Mouse (Mus musculus) brain, embryonic 14.5 days (tissue): ENCODE data around the gene Oat. TPM values are rescaled to one million over a fixed set of nuclear protein-coding genes. Genes with fewer than 3 reads are reported as not detected.
A peak's percentile ranks its signal among the peaks of the same experiment; 100 is the strongest.

Source experiments
- DNase-seq: peaks from one replicate; pipeline ENCODE4 v3.0.0-alpha.2; 2011; ENCODE audit warnings: low read depth
- CTCF ChIP-seq: fragments of 200-500 bp; IDR thresholded peaks from 2 replicates; pipeline ENCODE4 v1.5.1; 2012; ENCODE audit warnings: inconsistent platforms, mild to moderate bottlenecking, moderate library complexity, borderline replicate concordance; ENCODE audit not compliant: insufficient read depth, insufficient read length; ENCODE audit errors: extremely low read depth
- POLR2A ChIP-seq: fragments of 200-500 bp; IDR thresholded peaks from 2 replicates; pipeline ENCODE4 v1.6.1; 2012; ENCODE audit warnings: mild to moderate bottlenecking, inconsistent platforms, borderline replicate concordance; ENCODE audit not compliant: poor library complexity, insufficient read depth, insufficient read length, severe bottlenecking; ENCODE audit errors: extremely low read depth
- polyA plus RNA-seq: library from polyadenylated mRNA; depleted of rRNA; stranded (reverse); fragments of >200 nt; gene quantifications from 2 replicates; pipeline ENCODE4 v1.2.3, GENCODE M21; 2012; rRNA removed

The Oat gene
- 59.2 and 63.8 TPM in 2 replicates for polyA plus RNA-seq

DNA sequence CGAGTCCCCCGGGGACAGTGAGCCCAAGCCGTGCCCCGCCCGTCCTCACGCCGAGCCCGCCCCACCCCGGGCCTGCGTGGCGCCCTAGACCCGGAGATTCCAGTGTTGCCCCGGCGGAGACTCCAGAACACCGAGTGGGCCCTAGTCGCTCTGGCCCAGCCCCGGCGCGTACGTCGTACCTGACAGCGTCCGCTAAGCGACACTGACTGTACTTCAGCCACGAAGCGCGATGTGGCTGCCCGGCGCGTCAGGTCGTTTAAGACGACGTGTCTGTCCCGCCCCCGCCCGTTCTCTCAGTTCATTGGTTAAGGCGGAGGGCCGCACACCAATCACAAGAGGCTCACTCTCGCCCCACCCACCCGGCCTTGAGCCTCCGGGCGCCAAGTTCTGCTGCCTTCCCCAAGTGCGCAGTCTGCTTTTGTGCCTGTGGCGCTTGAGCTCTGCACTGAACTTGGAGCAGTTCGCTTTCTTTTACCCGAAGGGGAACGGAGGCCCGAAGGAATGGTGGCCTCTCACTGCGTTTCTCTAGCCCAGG lies at the start of gene Oat:
Oat (minus strand) TSS at position 283 of the 535 bp plus-strand sequence.
- TF ChIP-seq CTCF (peak; percentile 4; the same call in 1 of the 2 replicates), POLR2A (peak; percentile 64; the same call in 1 of the 2 replicates)
- DNase-seq: peak; percentile 99

DNA sequence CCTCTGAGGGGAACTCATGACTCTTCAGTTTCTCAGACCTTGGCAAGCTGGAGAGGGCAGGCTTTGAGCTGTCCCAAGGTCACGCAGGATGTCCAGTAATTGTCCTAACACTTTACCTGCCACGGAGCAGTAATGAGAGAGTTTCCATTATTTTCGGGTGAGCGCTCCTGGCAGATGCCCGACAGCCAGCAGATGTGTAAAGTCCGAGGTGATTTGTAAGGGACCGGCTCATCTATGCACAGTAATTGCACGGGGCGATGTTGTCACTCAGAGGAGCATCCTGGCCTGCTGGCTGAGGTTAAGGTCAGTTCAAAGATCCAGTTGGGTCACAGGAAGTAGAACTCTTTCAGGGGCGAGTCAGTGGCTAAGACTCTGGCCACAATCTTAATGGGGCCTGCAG lies 48.0 kb upstream of the Oat start:
- no peak for DNase-seq
- TF ChIP-seq CTCF (no peak), POLR2A (no peak)

DNA sequence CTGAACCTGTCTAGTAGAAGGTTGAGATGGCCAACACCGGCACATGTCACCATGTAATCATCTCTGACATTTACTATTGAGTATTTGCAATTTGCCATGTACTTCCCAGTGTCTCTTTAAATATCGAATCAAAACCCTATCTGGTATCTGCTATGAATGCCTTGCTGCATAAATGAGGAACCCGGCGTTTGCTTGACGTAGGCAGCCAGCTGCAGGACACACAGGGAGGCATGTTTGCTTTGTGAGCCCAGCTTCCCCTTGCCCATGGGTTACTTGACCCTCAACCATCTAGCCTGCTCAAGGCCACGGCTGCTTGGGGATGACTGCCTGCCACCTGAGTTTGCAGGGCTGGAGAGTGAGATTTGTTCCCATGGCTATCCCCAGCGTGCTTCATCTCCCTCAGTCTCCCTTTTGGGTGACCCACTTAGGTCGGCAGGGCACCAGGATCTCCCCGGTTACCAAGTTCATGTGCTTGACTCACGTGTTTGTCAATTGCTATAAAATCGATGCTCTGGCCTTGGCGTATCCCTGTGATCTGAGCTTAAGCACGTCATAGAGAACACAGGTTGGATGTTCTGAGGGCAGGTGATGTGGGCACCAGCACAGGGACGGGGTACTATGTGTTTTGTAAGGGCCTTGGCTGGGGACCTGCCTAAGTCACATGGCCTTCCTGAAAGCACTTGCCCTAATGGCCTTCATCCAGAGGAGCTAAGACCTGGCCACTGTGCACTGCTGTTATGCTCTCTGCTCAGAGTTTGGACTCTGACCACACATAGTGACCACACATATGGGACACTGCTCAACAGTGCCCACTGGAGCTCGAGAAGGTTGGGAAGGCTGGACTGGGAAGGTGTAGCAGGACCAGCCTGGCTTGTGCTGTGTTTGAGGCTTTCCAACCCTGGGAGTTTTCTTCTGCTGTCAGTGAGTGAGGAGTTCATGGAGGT lies 44.0 kb upstream of the Oat start:
- DNase-seq: no peak
- TF ChIP-seq CTCF (no peak), POLR2A (no peak)

DNA sequence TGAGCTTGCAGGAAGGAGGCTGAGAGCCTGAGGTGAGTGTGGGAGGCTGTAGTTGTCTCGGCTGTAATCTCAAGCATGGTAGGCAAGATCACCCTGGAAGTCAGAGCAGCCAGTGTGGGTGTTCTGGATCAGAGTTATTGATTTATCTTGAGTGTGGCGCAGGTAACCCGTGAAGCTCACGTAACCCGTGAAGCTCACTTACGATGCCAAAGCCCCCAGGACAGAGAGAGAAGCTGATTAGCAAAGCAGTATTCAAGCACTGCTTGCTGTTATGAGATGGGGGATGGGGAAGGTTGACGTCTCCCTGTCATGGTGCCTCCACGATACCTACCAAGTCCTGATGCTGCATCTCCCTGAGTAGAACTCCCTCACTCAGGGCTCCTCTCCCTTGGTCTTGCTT lies 43.4 kb upstream of the Oat start:
- no peak for TF ChIP-seq CTCF
- no peak for TF ChIP-seq POLR2A
- no peak for DNase-seq

DNA sequence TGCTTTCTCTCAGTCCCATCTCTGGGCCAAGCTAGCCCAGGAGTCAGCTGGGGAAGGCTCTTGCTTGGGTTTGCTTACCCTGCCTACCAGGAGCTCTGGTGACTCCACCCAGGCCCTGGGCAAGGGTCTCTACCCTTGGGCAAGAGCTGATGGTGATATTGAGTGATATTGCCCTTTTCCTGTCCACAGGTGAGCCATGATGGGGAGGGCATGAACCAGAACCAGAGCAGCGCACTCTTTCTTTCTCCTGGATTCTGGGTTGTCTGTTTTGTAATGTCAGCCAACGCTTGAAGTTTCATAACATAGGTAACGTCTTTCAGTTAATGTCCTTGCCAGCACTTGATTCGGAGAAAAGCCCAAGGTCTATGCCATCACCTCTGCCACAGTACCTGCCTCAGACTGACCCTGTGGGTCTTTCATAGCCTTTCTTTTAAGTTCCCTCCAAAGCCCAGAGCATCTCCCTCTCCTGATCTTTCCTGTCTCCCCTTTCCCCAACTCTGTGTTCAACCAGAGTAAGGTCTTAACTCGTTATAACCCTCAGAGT lies 40.9 kb upstream of the Oat start:
- no peak for DNase-seq
- TF ChIP-seq CTCF: no peak
- no peak for TF ChIP-seq POLR2A

DNA sequence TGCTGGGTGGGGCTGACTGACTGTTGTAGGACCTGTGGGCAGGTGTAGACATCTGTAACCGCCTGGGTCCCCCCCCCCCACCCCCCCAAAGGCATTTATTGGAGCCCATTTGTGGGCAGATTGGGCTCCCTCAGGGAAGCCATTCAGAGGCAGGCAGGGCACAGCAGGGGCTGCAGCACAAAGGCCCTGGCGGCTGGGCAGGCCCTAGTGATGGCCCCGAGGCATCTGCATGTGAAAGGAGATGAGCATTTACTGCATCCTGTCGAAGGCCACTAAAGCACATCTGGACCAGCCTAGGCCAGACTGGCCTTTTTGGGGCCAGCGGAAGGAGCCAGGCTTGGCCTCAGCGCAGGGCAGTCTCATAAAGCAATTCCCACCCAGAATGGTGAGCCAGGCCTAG lies 40.2 kb upstream of the Oat start:
- DNase-seq: no peak
- TF ChIP-seq POLR2A: no peak
- TF ChIP-seq CTCF: no peak

DNA sequence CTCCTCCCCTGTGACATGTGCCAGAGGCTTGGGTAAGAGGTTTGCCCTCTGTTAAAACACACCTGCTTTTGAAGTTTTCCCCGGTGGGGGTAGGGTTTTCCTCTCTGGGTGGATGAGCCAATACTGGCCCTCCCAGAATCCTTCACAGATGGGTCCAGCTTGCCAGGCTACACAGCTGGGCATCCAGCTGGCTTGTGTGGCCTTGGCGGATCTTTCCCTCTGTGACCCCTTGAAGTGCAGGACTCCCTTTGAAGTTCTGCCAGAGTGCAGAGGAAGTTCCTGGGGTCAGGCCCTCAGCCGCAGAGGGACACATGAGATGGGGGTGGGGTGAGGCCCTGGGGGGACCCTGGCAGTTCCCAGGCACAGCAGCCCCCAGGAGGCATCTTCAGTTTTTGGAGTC lies 39.1 kb upstream of the Oat start:
- TF ChIP-seq CTCF (no peak), POLR2A (no peak)
- DNase-seq: no peak

DNA sequence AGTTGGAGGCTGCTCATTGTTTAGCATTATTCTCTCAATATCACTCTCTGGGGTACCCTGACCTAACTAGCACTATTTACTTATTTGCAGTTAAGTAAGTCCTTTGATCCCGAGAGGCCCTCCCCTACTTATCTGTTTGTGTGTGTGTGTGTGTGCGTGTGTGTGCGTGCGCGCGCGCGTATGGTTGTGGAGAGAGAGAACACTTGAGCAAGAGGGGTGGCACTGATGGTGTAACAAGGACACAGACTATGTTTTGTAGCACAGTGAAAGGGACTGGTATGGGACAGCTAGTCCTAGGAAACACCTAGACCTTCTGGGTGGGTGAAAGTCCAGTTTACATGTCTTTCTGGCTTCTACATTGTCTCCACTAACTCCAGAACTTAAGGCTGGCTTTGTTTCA lies 35.3 kb upstream of the Oat start:
- no peak for TF ChIP-seq CTCF
- no peak for TF ChIP-seq POLR2A
- no peak for DNase-seq

DNA sequence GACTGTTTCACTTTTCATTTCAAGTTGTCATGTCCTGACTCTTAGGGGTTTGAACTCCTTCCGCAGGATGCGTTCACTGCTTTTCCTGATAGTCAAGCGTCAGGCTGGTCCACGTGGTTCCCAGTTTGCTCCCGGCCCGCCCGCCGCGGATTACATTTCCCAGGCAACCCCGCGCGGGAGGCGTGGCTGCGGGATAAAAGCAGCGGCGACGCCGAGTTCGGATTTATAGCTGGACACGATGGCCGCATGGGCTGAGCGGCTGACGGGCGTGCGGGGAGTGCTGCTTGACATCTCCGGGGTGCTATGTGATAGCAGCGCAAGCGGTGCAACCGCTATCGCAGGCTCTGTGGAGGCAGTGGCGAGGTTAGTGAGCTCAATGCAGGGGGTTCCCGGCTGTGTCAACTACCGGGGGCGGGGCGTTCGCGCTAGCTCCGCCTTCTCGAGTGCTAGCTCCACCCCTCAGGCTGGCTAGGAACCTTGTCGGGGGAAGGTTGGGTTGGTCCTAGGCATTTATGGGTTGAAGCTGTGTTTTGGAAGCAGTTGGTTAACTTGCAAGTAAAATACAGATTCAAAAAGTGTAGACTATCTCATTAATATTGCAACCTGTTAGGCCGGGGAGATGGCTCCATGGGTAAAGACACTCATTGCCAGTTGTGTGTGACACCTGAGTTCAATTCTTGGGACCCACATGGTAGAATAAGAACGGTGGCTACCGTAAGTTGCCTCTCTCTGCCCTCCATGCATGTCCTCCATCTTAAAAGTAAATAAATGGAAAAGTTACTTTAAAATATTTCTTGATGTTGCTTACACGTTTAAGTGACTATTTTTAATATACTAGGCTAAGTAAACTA lies 34.5 kb upstream of the Oat start, which contains the start of gene Lhpp:
Lhpp (plus strand) TSS at position 171 of the 851 bp plus-strand sequence.
- DNase-seq: peak; percentile 89
- TF ChIP-seq CTCF (no peak), POLR2A (peak; percentile 14; the same call in 1 of the 2 replicates)

DNA sequence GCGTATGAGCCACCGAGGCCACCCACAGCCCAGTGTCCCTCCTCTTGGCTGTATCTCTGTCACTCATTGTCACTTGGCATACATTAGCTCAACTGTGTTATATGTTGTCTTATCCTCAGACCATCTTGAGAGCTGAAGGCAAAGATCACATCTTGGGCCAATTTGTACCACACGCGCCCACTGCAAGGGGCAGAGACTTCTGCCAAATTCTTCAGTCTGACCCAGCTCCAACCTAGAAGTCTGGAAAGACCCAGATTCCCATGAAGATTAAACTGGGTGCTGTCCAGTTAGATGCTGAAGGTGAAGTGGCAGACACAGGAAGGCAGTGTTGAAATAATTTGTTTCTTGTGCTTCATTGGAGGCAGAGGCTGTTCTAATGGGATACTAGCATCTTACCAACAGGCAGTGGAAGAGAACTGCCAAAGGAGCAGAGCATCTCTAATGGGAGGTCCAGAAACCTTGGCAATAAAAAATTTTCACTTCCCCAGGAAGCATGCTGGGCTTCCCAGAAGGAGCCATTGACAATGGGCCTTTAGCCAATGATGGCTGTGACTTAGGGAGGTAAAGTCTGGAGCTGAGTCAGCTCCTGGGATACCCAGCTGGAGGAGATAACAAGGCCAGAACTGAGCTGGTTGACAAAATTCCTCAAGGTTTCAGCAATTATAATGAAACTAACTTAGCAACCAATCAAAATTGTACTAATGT lies 32.3 kb upstream of the Oat start:
- no peak for TF ChIP-seq POLR2A
- no peak for TF ChIP-seq CTCF
- no peak for DNase-seq
